Mouse (Mus musculus) heart, embryonic 11.5 days (tissue): Measurements from ENCODE around the gene Rcan2. TPM values are rescaled to one million over a fixed set of nuclear protein-coding genes. Genes with fewer than 3 reads are reported as not detected.

Source experiments
- ATAC-seq: fragments of 200-750 bp; cut with Nextera tagmentation; replicated peaks from 2 replicates; pipeline ENCODE4 v1.8.0; 2017; ENCODE audit warnings: moderate library complexity; ENCODE audit not compliant: insufficient number of reproducible peaks, low FRiP score, low TSS enrichment
- H3K27ac ChIP-seq: fragments of 300-500 bp; sonication (generic); 2 replicates; pipeline ENCODE4 v1.5.1; 2014; ENCODE audit warnings: mild to moderate bottlenecking, low read depth, low read length
- H3K27me3 ChIP-seq: fragments of 300-500 bp; sonication (generic); 2 replicates; pipeline ENCODE4 v1.6.1; 2014; ENCODE audit warnings: mild to moderate bottlenecking, low read length, mixed read lengths; ENCODE audit not compliant: control insufficient read depth, insufficient read depth
- H3K36me3 ChIP-seq: fragments of 300-500 bp; sonication (generic); 2 replicates; pipeline ENCODE4 v1.6.1; 2014; ENCODE audit warnings: mild to moderate bottlenecking, low read length, moderate library complexity, mixed read lengths; ENCODE audit not compliant: control insufficient read depth, insufficient read depth
- H3K4me1 ChIP-seq: fragments of 300-500 bp; sonication (generic); 2 replicates; pipeline ENCODE4 v1.6.1; 2014; ENCODE audit warnings: low read length; ENCODE audit not compliant: control insufficient read depth, insufficient read depth
- H3K4me2 ChIP-seq: fragments of 300-500 bp; sonication (generic); 2 replicates; pipeline ENCODE4 v1.6.1; 2014; ENCODE audit warnings: mild to moderate bottlenecking, moderate library complexity
- H3K4me3 ChIP-seq: fragments of 300-500 bp; sonication (generic); 2 replicates; pipeline ENCODE4 v1.5.1; 2014; ENCODE audit warnings: low read depth, low read length
- H3K9ac ChIP-seq: fragments of 300-500 bp; sonication (generic); 2 replicates; pipeline ENCODE4 v1.6.1; 2014; ENCODE audit warnings: mild to moderate bottlenecking, low read depth, low read length, moderate library complexity
- H3K9me3 ChIP-seq: fragments of 300-500 bp; sonication (generic); replicated peaks from 2 replicates; pipeline ENCODE4 v1.6.1; 2016; ENCODE audit warnings: low read length; ENCODE audit not compliant: control insufficient read depth
- WGBS: fragments of 180-500 bp; shearing (Covaris S2); extraction: QIAGEN DNeasy Blood & Tissue Kit; methylation state at CpG from one replicate; pipeline ENCODE4 v1.1.7; 2014; ENCODE audit not compliant: insufficient replicate concordance; 5-methylcytosine and 5-hydroxymethylcytosine counted together
- polyA plus RNA-seq: library from polyadenylated mRNA; unstranded; fragments of >200 nt; fragmentation: Nextera tagmentation; extraction: Ambion mirVana; gene quantifications from 2 replicates; pipeline ENCODE4 v1.2.1, GENCODE M21; 2014

Rcan2 gene
- polyA plus RNA-seq, 1 experiment from 2014 or later = 28.7 TPM

DNA sequence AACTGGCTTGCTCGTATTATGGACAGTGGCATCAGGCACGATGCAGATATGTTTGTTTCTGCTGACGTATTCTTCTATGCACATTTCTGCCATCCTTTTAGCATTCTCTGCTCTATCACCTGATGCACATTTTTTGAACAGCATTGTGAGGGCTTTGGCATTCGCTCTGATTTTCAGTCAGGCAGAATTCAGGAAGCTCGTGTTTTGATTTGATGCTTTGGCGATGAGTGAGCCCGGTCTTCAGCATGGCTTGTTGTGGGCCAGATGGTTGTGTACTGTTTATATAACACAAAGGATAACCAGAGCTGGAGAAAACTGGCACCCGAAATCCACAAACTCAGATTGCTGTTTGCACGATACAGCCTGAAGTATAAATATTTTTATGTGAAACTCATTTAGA, 39.1 kb downstream of the Rcan2 start:
- 73% methylated on average over 9 of the region's 9 CpGs for WGBS
- ATAC-seq = no peak

GRCm38 (mm10) chr17:43846714-43847113, 45.6 kb downstream of the Rcan2 start:
- no peak overlapping the region for H3K4me2 ChIP-seq
- ATAC-seq = no peak
- H3K27ac ChIP-seq = no peak overlapping the region
- no peaks in the 10 kb centered on the region for H3K9me3 ChIP-seq
- no peaks in the 10 kb centered on the region for H3K27me3 ChIP-seq
- H3K4me1 ChIP-seq = no peaks in the 10 kb centered on the region
- no peak overlapping the region for H3K4me3 ChIP-seq
- 68% methylated on average over 2 of the region's 2 CpGs for WGBS
- H3K9ac ChIP-seq = no peak overlapping the region
- H3K36me3 ChIP-seq = no peaks in the 10 kb centered on the region

More for the DNA sequence above, 39.1 kb downstream of the Rcan2 start:
- Histone ChIP-seq H3K9ac (no peak overlapping the region), H3K9me3 (peaks cover 2% of the 10 kb centered on the region; the same call in 1 of the 2 replicates), H3K4me3 (no peak overlapping the region), H3K4me1 (no peaks in the 10 kb centered on the region), H3K27me3 (no peaks in the 10 kb centered on the region), H3K36me3 (no peaks in the 10 kb centered on the region), H3K27ac (no peak overlapping the region), H3K4me2 (no peak overlapping the region)

- no peaks in the 10 kb centered on the region for H3K9me3 ChIP-seq
- no peak overlapping the region for H3K9ac ChIP-seq
- H3K4me2 ChIP-seq = no peak overlapping the region
- no peaks in the 10 kb centered on the region for H3K4me1 ChIP-seq
- ATAC-seq = no peak
- H3K27me3 ChIP-seq = no peaks in the 10 kb centered on the region
- H3K27ac ChIP-seq = no peak overlapping the region
- WGBS = 51% methylated on average over 3 of the region's 3 CpGs
- no peak overlapping the region for H3K4me3 ChIP-seq
- no peaks in the 10 kb centered on the region for H3K36me3 ChIP-seq
These were observed 47.8 kb downstream of the Rcan2 start for GRCm38 (mm10) chr17:43848903-43849302.

DNA sequence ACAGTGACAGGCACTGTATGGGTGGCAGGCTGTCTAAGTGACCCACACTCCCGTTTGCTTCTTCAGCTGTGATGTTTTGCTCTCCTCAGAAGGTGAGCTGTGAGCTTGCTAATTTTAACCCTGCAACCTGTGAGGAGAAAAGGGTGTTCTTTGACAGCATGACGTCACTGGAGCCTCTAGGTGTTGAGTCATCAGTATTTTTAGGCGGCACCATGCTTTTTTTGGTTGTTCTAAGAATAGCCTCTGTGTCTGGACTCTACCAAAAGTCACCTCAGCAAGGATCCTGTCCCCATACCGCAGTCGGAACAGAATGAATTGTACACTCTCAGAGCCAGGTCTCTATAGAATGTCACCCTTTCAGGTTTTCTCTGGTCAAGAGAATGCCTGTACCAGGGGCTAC, 54.0 kb downstream of the Rcan2 start:
- 36% methylated on average over 5 of the region's 5 CpGs for WGBS
- 0 out of 2 replicates have a peak, but pooled peaks have one; percentile 22 for ATAC-seq
- H3K27ac ChIP-seq = peak overlapping the region; percentile 86

GRCm38 (mm10) chr17:43856081-43856480, 54.9 kb downstream of the Rcan2 start:
- H3K9ac ChIP-seq = no peak overlapping the region
- H3K27me3 ChIP-seq = no peaks in the 10 kb centered on the region
- no peaks in the 10 kb centered on the region for H3K9me3 ChIP-seq
- no peak overlapping the region for H3K4me2 ChIP-seq
- no peak; the same call in 1 of the 2 replicates for ATAC-seq
- 51% methylated on average over 4 of the region's 4 CpGs for WGBS
- 0 out of 2 replicates have a peak, but pooled peaks cover 6% of the 10 kb centered on the region for H3K4me1 ChIP-seq
- H3K36me3 ChIP-seq = no peaks in the 10 kb centered on the region
- H3K4me3 ChIP-seq = no peak overlapping the region
- peak overlapping the region; percentile 86 for H3K27ac ChIP-seq

More for the DNA sequence above, 54.0 kb downstream of the Rcan2 start:
- Histone ChIP-seq H3K36me3 (no peaks in the 10 kb centered on the region), H3K4me1 (0 out of 2 replicates have a peak, but pooled peaks cover 6% of the 10 kb centered on the region), H3K4me2 (no peak overlapping the region), H3K4me3 (no peak overlapping the region), H3K9ac (no peak overlapping the region), H3K27me3 (no peaks in the 10 kb centered on the region), H3K9me3 (no peaks in the 10 kb centered on the region)

GRCm38 (mm10) chr17:43868808-43869207, 67.7 kb downstream of the Rcan2 start:
- no peak for ATAC-seq
- Histone ChIP-seq H3K4me2 (no peak overlapping the region), H3K4me1 (no peaks in the 10 kb centered on the region), H3K4me3 (no peak overlapping the region), H3K27ac (no peak overlapping the region), H3K9me3 (no peaks in the 10 kb centered on the region), H3K36me3 (no peaks in the 10 kb centered on the region), H3K9ac (no peak overlapping the region), H3K27me3 (no peaks in the 10 kb centered on the region)
- WGBS = 87% methylated on average over 9 of the region's 9 CpGs

GRCm38 (mm10) chr17:43869677-43870076, 68.5 kb downstream of the Rcan2 start:
- H3K9ac ChIP-seq = no peak overlapping the region
- no peaks in the 10 kb centered on the region for H3K36me3 ChIP-seq
- 19% methylated on average over 5 of the region's 5 CpGs for WGBS
- H3K27me3 ChIP-seq = no peaks in the 10 kb centered on the region
- no peak overlapping the region for H3K27ac ChIP-seq
- H3K9me3 ChIP-seq = no peaks in the 10 kb centered on the region
- no peak for ATAC-seq
- H3K4me1 ChIP-seq = no peaks in the 10 kb centered on the region; the same call in 1 of the 2 replicates
- H3K4me2 ChIP-seq = no peak overlapping the region
- no peak overlapping the region for H3K4me3 ChIP-seq

GRCm38 (mm10) chr17:43874417-43874816, 73.3 kb downstream of the Rcan2 start:
- Histone ChIP-seq H3K4me1 (no peaks in the 10 kb centered on the region; the same call in 1 of the 2 replicates), H3K9me3 (no peaks in the 10 kb centered on the region), H3K4me2 (no peak overlapping the region), H3K36me3 (no peaks in the 10 kb centered on the region), H3K27ac (no peak overlapping the region), H3K27me3 (no peaks in the 10 kb centered on the region), H3K4me3 (no peak overlapping the region), H3K9ac (no peak overlapping the region)
- 82% methylated on average over 5 of the region's 5 CpGs for WGBS
- no peak for ATAC-seq

DNA sequence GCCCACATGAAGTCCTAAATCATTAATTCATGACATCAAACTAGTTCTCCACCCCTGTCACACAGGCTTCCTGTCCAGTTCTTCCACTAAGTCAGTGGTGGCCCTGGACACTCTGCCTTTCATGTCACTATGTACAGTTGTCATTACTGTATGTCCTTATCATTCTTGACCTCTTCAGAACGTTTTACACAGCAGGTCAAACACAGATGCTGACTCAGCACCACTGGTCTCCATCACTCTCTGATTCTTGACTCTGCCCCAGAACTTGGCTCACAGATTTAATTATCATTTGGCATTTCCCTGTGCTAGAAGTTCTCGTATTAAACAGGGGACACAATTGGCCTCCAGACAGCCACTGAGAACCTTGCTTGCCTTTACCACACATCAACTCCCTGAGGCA, 76.3 kb downstream of the Rcan2 start:
- H3K27me3 ChIP-seq = no peaks in the 10 kb centered on the region
- ATAC-seq = no peak
- no peaks in the 10 kb centered on the region for H3K9me3 ChIP-seq
- no peak overlapping the region for H3K27ac ChIP-seq
- H3K36me3 ChIP-seq = no peaks in the 10 kb centered on the region
- H3K4me3 ChIP-seq = no peak overlapping the region
- no peak overlapping the region for H3K9ac ChIP-seq
- no peak overlapping the region for H3K4me2 ChIP-seq
- H3K4me1 ChIP-seq = no peaks in the 10 kb centered on the region; the same call in 1 of the 2 replicates
- WGBS = 37% methylated on average over 2 of the region's 2 CpGs
